9 mouse cellular contexts compared by ENCODE assay signal in the genomic region with DNA sequence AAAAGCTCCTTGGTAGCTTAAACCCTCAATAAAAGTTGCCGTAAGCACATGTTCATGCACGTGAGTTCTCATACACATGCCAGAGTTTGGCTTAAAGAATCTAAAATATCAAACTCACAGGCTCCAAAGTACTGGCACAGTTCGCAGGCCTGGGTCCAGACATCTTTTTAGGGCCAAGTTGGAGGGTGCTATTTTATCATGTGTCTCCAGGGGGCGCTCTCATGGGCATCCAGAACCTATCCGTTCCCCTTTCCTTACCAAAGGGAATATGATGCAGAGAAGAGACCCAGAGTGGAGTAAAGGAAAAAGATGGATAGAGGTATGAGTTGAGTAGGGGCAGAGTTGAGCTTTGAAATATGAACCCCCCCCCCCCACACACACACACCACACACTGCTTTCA.
DNase-seq lines count a peak whose midpoint lies in the region; ATAC-seq and TF ChIP-seq lines count a peak whose summit lies in the region.
"Had no signal": no experiment of that assay in that cellular context is flagged by ENCODE, and none has a peak within 500 bp of the region (broad histone marks: within the 10 kb centered on the region; RNA-seq: fewer than 3 reads in every experiment).

No protein-coding gene starts in this region.

- WGBS in forebrain, embryonic 15.5 days: 46% methylated on average over 5 of the region's 5 CpGs
- WGBS in forebrain, embryonic 10.5 days: 46% methylated on average over 5 of the region's 5 CpGs
- 49% methylated on average over 5 of the region's 5 CpGs for WGBS in lung, postnatal 0 days
- WGBS in lung, adult 2 months: 45% methylated on average over 5 of the region's 5 CpGs
- WGBS in bone marrow, adult 2 months: 57% methylated on average over 5 of the region's 5 CpGs

- no peak overlapping the region for H3K4me2 ChIP-seq in forebrain, embryonic 15.5 days (replicated peaks)
- H3K4me2 ChIP-seq in lung, postnatal 0 days (replicated peaks; ENCODE audit: low read depth, low read length): no peak overlapping the region
- H3K4me2 ChIP-seq: limb, embryonic 12.5 days had no signal

- peaks cover 6% of the 10 kb centered on the region; the same call in 1 of the 2 replicates for H3K4me1 ChIP-seq in forebrain, embryonic 15.5 days
- H3K4me1 ChIP-seq in forebrain, embryonic 10.5 days: peaks cover 30% of the 10 kb centered on the region
- no peaks in the 10 kb centered on the region for H3K4me1 ChIP-seq in lung, postnatal 0 days (ENCODE audit: insufficient read depth, low read depth, low read length)
- no peaks in the 10 kb centered on the region for H3K4me1 ChIP-seq in lung, adult 2 months (ENCODE audit: control insufficient read depth, insufficient read depth, low read length)
- no peaks in the 10 kb centered on the region for H3K4me1 ChIP-seq in bone marrow, adult 2 months (ENCODE audit: control insufficient read depth, insufficient read depth, low read length)

- no peaks in the 10 kb centered on the region for H3K27me3 ChIP-seq in forebrain, embryonic 15.5 days
- H3K27me3 ChIP-seq in forebrain, embryonic 10.5 days (ENCODE audit: poor library complexity, severe bottlenecking): no peaks in the 10 kb centered on the region
- no peaks in the 10 kb centered on the region for H3K27me3 ChIP-seq in lung, postnatal 0 days (replicated peaks; ENCODE audit: insufficient read depth, low read length)
- H3K27me3 ChIP-seq: limb, embryonic 12.5 days had no signal

- peak; percentile 44; the same call in 1 of the 2 replicates for ATAC-seq in forebrain, embryonic 15.5 days (replicated peaks)
- ATAC-seq in lung, postnatal 0 days: no peak

- no peak for TF ChIP-seq POLR2A in lung, adult 2 months (IDR thresholded peaks at IDR 0.05; ENCODE audit: borderline replicate concordance, extremely low read depth, low read depth, low read length)
- TF ChIP-seq POLR2A in bone marrow, adult 2 months (IDR thresholded peaks at IDR 0.05; ENCODE audit: borderline replicate concordance, control insufficient read depth, low read depth, low read length): no peak

- H3K9ac ChIP-seq in forebrain, embryonic 15.5 days (replicated peaks): no peak overlapping the region
- H3K9ac ChIP-seq in lung, postnatal 0 days (replicated peaks; ENCODE audit: low read depth): no peak overlapping the region
- H3K9ac ChIP-seq: limb, embryonic 12.5 days had no signal

- no peak for DNase-seq in forebrain, embryonic 10.5 days (ENCODE audit: extremely low spot score, low spot score)
- DNase-seq in lung, postnatal 0 days (ENCODE audit: low spot score): no peak
- DNase-seq in lung, adult 2 months: no peak
- DNase-seq in gastrocnemius, postnatal 25 days: peak; percentile 28
- DNase-seq in kidney, adult 9 months: no peak
- no peak for DNase-seq in adipocyte (ENCODE audit: low spot score)

- H3K4me3 ChIP-seq in forebrain, embryonic 15.5 days: no peak overlapping the region
- H3K4me3 ChIP-seq in forebrain, embryonic 10.5 days: no peak overlapping the region
- no peak overlapping the region for H3K4me3 ChIP-seq in lung, postnatal 0 days (ENCODE audit: low read depth, low read length)
- no peak overlapping the region for H3K4me3 ChIP-seq in lung, adult 2 months (replicated peaks; ENCODE audit: extremely low read depth, low read depth, low read length)
- no peak overlapping the region for H3K4me3 ChIP-seq in bone marrow, adult 2 months (replicated peaks; ENCODE audit: control insufficient read depth, low read depth, low read length)
- H3K4me3 ChIP-seq: limb, embryonic 12.5 days had no signal

- TF ChIP-seq EP300 in lung, postnatal 0 days (IDR thresholded peaks at IDR 0.05): no peak

- TF ChIP-seq CTCF in lung, postnatal 0 days (IDR thresholded peaks at IDR 0.05): peak; percentile 40
- no peak for TF ChIP-seq CTCF in lung, adult 2 months (IDR thresholded peaks at IDR 0.05; ENCODE audit: insufficient read depth, low read length)
- 0 out of 2 replicates have a peak, but pooled peaks have one; percentile 15 for TF ChIP-seq CTCF in bone marrow, adult 2 months (IDR thresholded peaks at IDR 0.05; ENCODE audit: control insufficient read depth, insufficient read depth, low read length)

- no peaks in the 10 kb centered on the region for H3K9me3 ChIP-seq in forebrain, embryonic 15.5 days
- H3K9me3 ChIP-seq in forebrain, embryonic 10.5 days: no peaks in the 10 kb centered on the region
- no peaks in the 10 kb centered on the region for H3K9me3 ChIP-seq in lung, postnatal 0 days (ENCODE audit: low read length)
- H3K9me3 ChIP-seq: limb, embryonic 12.5 days had no signal

- H3K36me3 ChIP-seq in forebrain, embryonic 15.5 days: no peaks in the 10 kb centered on the region
- 0 out of 2 replicates have a peak, but pooled peaks cover 2% of the 10 kb centered on the region for H3K36me3 ChIP-seq in forebrain, embryonic 10.5 days (replicated peaks)
- H3K36me3 ChIP-seq in lung, postnatal 0 days (ENCODE audit: insufficient read depth, low read length): no peaks in the 10 kb centered on the region
- H3K36me3 ChIP-seq: limb, embryonic 12.5 days had no signal

- H3K27ac ChIP-seq in forebrain, embryonic 15.5 days (replicated peaks): peak overlapping the region; percentile 47; the same call in 1 of the 2 replicates
- no peak overlapping the region for H3K27ac ChIP-seq in forebrain, embryonic 10.5 days
- no peak overlapping the region for H3K27ac ChIP-seq in lung, postnatal 0 days (ENCODE audit: low read length)
- no peak overlapping the region for H3K27ac ChIP-seq in bone marrow, adult 2 months (ENCODE audit: control insufficient read depth, insufficient read depth, low read depth, low read length, poor library complexity)
- H3K27ac ChIP-seq: limb, embryonic 12.5 days had no signal
